Mouse (Mus musculus): ENCODE measurements around the gene Dolpp1.

Gene Dolpp1

DNA sequence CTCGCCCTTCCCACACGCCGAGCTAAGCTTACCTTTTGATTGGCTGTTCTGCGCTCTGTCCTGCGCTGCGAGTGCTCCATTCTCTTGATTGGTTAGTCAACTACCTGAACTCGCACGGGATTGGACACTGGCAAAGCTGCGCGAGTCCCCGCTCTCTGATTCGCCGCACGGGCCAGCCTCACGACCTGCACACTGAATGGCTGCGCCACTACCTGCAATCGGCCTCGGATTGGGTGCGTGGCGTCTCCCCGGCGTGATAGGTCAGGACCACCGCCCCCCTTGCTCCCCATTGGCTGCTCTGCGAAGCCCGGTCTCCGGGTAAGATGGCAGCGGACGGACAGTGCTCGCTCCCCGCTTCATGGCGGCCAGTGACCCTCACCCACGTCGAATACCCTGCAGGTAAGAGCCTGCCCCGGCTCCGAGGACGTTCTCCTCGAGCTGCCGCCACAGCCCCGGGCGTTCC lies at the start of gene Dolpp1:
TSS of gene Dolpp1 (plus strand) at position 141 of the 463 bp plus-strand sequence.
- no peak for DNase-seq (ENCODE audit: extremely low read depth, low read depth, low spot score)

DNA sequence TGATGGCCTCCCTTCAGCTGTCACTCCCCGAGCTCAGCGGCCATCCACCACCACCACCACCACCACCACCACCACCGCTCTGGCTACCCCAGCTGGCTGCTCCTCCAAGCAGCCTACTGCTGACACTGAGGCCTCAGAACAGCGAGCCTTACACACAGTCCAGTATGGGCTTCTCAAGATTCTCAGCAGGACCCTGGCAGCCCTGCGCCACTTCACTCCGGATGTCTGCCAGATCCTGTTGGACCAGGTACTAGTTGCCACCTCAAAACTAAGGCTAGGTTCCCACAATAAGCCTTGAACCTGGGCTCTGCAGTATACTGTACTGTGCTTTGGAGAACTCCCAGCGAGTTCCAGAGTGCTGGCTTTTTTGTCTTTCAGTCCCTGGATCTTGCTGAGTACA lies 49.5 kb upstream of the Dolpp1 start:
- no peak for DNase-seq (ENCODE audit: extremely low read depth, low read depth, low spot score)

DNA sequence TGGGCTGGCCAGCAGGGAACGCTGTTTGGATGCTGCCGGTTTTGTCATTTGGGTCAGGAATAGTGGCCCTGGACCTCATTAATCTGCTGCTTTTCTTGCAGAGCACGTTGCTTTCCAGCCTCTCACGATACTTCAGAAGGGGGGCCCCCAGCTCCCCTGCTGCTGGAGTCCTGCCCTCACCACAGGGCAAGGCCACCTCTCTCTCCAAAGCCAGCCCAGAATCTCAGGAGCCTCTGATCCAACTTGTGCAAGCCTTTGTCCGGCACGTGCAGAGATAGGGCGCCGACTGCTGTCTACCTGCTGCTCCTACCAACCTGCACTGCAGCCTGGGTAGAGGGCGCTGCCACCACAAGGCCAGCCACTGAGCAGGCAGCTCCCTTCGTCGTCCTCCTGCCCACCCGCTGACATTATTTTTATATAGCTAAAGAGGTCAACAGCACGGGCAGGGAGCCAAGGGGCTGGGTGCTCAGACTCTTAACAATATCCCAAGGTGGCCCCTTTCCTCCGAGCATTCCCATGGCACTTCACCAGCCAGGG lies 48.4 kb upstream of the Dolpp1 start:
- no peak for DNase-seq (ENCODE audit: extremely low read depth, low read depth, low spot score)

DNA sequence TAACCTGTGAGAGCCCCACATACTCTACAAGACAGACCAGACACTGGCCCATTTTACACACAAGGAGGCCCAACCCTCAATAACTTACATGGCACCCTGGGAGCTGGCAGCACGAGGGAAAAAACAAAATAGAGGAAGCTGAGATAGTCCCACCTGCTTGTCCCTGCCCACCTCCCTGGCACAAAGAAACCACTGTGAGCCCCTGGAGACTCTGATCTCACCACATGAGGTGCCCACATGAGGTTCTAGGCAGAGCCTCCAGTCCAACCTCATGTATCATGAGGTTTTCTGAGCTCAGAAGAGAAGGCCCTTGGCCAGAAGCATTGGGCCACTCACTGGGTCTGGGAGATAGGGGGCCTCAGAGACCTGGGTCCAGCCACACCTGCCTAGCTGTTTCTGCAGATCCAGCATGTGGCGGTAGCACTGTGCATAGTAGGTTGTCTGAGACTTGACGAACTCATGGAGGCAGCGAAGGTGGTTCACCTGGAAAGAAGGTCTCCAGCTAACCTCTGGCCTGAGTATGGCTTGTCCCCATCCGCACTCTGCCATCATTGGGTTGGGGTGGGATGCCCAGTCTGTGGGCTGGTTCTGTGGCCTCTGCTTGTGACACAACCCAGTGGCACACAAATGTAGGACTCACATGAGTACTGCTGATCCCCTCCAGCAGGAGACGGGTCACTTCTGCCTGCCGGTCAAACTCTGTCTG lies 45.9 kb upstream of the Dolpp1 start:
- DNase-seq (ENCODE audit: extremely low read depth, low read depth, low spot score): no peak

DNA sequence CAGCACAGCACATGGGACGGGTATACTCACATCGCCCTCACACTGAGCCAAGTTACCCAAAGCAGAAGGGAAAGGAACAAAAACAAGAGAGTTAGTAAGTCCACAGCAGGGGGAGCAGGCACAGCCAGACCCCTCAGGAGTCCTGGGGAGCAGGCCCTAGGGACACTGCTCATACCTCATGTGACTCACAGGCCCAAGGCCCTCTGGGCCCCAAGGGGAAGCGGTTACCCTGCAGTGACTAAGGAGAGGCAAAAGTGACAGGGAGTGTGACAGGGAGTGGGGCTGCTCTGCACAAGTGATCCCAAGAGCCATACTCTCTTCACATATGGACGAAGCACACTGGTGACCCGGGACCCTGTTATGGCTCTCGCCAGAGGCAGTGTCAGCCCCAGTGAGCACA lies 42.9 kb upstream of the Dolpp1 start:
- no peak for DNase-seq (ENCODE audit: extremely low read depth, low read depth, low spot score)

DNA sequence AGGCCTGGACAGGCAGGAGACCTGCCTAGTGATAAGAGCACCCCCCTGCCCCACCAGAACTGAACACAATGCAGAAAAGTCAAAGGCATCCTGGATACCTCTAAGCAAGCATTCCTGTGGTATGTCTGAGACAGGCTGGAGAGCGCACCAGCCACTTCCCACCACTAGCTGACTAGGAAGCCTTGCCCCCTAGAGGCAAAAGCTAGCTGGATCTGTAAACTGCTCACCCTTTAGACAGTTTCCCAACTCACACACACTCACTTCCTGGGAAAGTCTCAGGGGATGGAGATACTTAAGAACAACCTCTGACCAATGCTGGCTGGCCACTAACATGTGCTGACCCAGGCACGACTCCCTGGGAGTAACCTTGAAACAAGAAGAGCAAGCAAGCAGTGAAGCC lies 40.9 kb upstream of the Dolpp1 start:
- no peak for DNase-seq (ENCODE audit: extremely low read depth, low read depth, low spot score)

DNA sequence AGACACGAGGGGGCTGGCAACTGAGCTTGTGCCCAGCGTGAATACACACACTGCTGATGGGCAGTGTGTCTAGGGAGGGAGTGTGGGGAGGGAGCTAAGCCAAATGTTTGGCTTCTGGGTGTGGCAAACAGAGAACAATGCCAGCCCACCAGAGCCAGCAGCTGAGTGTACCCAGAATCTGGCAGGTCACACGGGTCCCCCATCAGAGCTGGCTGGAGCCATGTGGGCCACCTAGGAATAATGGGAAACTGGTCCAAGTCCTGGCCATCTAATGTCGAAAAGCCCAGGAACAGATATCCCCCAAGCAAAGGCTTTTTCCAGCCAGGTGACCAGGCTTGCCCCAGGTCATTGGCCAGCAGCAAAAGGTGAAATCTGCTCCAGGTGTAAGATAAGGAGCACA lies 36.2 kb upstream of the Dolpp1 start:
- no peak for DNase-seq (ENCODE audit: extremely low read depth, low read depth, low spot score)

DNA sequence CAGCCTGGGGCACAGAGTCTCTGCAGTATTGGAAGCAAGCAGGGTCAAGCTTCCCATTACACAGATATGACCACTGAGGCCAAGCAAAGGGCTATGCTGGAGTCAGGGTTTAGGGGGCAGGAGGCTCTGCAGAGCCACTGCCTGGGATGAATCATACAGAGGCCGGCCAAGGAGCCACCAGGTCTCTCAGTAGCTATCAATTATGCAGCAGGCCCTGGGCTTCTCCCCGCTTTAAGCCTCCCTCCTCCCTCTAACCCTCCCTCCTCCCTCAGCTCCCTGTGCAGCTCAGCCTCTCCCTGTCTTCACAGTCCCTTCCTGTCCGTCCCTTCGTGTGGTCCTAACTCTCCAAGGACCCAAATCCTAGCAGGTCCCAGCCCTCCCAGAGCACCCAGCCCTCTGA lies 35.8 kb upstream of the Dolpp1 start:
- no peak for DNase-seq (ENCODE audit: extremely low read depth, low read depth, low spot score)

DNA sequence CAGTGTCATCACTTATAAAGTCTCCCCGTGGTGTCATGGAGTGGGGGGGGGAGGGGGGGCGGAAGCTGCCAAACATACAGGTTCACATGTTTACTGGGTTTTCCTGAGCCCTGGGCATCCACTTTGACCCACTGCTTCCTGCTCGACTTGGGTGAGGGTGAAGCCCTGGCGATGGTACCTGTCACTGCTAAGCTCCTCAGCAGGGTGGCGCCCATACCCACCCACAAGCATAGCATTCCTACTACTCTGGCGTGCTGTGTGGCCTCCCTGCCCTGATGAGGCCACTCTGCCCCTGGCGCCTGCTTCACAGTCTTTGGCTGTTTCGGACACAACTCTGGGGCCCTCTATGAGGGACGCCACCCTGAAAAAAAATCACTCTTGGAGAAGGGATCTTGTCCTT lies 35.1 kb upstream of the Dolpp1 start:
- DNase-seq (ENCODE audit: extremely low read depth, low read depth, low spot score): no peak

DNA sequence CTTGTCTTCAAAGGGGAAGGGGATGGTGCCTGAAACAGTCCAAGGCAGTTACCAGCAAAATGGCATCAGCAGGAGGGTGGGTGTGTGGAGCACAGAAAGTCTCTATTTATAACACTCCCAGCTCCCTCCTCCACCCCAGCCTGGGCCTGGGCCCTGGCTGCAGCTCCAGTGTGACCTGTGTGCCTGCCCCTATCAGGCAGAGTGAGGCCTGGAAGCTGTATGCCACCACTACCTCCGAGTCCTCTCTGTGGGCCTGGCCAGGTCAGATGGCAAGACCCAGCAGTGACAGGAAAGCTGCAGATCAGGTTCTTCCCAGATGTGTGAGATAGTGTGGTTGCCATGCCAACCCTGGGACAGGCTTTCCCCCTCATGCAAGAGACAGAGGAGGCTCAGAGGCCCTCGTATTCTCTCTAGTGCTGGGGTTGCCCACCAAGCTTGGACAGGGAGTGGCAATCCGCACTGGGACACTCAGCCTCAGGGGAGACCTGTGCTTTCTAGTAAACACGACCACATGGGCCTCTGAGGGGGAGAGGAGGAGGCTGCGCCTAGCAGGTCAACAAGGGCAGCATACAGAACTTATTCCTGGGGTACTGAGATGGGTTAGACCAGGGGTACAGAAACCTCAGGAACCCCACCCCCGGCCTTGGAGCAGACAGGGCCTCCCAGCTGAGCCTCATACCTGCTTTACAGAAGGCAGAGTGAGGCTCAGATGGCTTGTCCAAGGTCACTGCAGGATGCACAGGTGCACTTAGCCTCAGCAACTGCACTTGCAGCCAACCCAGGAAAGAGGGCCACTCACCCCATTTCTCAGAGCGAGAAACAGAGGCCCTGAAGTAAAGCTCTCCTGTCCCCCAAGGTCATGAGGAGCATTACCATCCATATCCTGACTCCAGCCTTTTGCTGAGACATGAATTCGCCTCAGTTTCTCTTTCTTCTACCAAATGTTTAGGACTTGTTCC lies 34.2 kb upstream of the Dolpp1 start:
- DNase-seq (ENCODE audit: extremely low read depth, low read depth, low spot score): no peak

DNA sequence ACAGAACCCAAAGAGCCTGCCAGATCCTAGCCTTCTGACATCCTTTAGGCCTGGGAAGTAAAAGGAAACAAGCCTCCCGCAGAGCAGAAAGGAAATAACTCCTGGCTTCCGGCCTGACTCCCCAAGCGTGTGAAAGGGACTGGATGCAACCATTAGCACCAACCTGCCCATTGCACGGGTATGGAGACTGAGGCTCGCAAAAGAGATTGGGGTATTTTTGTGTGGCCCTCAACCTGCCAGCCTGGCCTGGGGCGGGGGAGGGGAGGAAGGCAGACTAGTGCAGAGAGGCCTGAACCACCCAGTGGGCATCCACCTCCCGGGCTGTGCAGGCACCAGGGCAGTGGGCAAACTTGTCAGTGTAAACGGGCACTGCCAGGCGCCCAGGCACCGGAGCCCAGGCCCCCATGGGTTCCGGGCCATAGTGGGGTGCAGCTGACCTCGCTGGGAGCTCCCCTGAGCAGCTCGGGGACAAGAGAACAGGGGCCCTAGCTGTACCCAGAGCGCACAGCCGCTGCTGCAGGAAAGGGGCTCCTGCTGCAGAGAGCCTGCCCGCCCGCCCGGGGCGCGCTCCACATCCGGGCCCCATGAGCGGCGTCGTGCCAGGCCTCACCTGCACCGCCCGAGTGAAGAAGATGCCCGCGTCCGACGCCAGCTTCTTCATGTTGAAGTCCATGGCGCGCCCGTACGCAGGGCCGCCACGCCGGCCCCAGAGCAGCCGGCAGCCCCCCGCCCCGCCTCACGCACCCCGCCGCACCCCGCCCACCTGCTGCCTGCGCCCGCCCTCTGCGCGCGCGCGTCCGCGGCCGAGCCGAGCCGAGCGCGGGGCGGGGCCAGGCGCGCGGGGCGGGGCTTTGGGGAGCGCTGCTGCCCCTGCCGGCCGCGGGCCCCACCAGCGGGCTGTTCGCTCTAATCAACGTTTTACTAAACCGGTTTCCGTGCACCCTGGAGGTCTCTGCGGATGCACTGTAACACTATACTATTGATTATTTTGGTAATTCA lies 33.2 kb upstream of the Dolpp1 start, which contains the start of gene Sh3glb2:
TSS of gene Sh3glb2 (minus strand) at position 805 of the 999 bp plus-strand sequence.
- DNase-seq (ENCODE audit: extremely low read depth, low read depth, low spot score): no peak

DNA sequence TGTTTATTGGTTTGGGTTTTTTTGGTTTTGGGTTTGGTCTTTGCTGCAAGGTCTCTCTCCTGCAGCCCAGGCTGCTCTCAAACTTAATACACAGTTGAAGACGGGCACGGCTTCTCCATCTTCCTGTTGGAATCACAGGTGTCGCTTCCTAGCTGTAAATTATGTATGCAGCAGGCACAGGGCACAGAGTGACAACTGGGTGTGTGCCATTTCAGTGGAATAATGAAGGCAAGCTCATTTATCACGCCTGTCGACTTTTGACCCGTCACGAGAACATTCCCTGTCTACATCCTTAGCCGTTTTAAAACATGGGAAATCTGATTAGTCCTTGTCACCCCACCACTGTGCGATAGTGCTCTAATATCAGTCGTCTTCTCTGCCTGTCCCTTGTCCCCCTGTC lies 31.4 kb upstream of the Dolpp1 start:
- no peak for DNase-seq (ENCODE audit: extremely low read depth, low read depth, low spot score)

DNA sequence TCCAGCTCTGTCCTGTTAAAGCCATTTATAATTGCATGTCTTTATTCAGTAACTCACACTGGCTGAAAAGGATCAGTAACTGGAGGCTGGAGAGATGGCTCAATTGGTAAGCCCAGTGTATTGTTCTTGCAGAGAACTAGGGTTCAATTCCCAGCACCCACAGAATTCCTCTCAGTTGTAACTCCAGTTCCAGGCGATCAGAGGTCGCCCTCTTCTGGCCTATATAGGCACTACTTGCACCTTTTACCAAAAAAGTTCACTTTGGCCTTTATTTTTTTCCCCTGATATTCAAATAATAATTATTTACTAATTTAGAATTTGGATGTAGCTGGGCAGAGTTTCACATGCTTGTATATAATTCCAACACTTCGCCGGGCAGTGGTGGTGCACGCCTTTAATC lies 29.2 kb upstream of the Dolpp1 start:
- DNase-seq (ENCODE audit: extremely low read depth, low read depth, low spot score): no peak

DNA sequence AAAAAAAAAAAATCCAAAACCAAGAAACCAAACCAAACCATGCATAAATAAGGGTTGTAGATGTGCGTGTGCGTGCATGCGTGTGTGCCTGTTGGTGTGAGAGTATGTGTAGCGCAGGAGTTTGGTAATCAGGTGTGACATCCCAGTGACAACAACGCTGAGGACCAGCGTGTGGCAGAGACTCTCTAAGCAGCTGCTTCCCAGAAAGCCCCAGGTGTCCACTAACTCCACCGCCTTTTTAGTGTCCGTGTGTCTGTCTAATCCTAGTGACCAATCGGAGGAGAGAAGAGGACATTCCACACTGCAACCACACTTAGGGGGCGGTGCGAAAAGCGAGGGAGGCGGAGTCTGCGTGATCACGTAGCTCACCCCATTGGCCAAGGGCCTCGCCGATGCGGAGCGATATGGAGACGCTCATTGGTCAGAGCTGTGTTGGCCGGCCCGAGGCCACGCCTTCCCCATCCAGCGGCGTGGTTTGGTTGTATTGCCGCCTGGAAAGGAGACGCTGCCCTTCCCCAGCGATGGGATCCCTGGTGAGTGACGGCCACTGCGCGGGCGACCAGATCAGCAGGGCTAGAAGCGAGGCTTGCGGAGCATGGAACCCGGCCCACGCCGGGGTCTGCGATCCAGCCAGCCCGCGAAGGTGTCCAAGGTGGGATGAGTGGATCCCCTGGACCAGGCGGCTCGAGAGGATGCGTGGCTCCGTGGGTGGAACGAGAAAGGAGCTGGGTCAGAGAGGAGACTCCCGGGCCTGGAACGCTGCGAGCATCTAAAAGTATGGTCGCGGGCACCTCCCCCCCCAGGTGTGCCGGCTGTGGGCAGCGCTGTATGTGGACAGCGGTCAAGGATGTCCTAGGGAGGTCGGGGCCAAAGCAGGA lies 28.0 kb upstream of the Dolpp1 start, which contains the start of gene Miga2:
TSS of gene Miga2 (plus strand) at position 461 of the 878 bp plus-strand sequence.
- DNase-seq (ENCODE audit: extremely low read depth, low read depth, low spot score): peak; percentile 89

DNA sequence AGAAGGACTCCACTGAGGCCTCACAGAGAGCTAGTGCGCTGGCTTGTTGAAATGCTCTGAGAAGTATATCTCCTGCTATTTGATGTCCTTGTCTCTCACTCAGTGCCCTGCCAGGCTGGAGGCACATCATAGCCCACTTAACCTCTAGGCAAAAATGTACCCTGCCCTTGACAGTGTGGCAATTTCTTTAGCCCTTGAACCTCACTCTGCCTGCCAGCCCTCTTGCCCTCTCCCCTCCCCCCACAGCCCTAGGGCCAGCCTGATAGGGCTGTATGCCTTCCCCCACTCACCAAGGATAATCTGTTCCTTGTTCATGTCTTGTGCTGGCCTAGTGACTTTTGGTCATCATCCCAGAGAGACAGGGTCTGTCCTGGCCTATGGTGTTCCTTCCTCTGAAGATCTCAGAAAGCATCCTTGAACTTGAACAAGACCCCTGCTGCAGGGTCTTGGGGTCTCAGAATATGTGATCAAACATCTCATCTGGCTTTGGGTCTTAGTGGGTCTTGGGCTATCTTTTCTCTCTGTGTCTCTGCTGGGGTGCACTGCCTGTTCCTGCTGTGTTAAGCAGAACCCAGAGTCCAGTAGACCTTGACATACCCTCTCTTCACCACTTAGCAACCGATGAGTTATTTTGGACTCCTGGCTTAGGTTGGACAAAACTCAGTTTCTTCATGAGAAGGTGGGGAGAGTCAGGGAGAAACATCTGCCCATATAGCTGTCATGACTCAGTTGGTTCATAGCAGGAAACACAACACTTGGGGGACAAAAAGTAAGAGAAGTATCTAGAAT lies 26.6 kb upstream of the Dolpp1 start:
- DNase-seq (ENCODE audit: extremely low read depth, low read depth, low spot score): no peak

DNA sequence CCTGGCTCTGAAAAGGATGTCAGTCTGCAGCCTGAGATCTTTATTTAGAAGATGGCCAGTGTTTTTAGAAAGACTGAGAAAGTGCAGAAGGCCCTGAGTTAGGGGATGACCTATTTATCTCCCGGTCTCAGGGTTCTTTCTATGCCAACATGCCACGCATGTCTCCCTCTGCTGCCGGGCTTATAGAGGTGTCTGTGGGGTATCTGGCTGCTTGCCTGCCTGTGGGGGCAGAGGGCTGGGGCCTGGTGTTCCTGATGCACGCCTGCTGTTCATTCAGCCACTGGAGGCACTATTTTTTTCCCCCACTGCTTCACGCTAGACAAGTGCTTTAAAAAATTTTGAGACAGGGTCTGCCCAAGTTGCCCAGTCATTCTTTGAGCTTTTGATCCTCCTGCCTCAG lies 25.9 kb upstream of the Dolpp1 start:
- no peak for DNase-seq (ENCODE audit: extremely low read depth, low read depth, low spot score)

DNA sequence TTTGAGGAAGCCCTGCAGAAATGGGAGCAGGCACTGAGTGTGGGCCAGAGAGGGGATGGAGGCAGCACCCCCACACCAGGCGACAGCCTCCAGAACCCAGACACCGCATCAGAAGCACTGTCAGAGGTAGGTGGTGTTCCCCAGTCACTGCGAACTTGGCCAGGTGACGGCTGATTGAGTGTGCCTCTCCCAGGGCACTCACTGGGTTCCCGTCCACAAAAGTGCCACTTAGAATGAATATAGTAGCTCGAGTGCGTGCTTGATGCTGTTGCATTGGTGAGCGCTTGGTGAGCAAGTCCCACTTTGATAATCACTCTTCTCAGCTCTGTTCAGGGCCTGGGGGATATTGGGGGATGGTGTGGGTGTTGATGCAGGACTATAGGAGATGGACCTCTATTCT lies 20.5 kb upstream of the Dolpp1 start:
- no peak for DNase-seq (ENCODE audit: extremely low read depth, low read depth, low spot score)

DNA sequence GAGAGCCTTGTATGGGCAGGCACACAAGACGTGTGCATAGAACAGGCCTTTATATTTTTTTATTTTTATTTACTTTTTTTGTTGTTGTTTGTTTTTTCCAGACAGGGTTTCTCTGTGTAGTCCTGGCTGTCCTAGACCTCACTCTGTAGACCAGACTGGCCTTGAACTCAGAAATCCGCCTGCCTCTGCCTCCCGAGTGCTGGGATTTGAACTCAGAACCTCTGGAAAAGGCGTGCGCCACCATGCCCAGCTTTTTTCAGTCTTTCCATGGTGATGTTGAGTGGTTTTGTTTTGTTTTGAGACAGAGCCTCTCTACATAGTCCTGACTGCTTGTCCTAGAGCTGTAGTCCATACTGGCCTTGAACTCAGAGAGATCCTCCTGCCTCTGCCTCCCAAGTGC lies 19.3 kb upstream of the Dolpp1 start:
- no peak for DNase-seq (ENCODE audit: extremely low read depth, low read depth, low spot score)

DNA sequence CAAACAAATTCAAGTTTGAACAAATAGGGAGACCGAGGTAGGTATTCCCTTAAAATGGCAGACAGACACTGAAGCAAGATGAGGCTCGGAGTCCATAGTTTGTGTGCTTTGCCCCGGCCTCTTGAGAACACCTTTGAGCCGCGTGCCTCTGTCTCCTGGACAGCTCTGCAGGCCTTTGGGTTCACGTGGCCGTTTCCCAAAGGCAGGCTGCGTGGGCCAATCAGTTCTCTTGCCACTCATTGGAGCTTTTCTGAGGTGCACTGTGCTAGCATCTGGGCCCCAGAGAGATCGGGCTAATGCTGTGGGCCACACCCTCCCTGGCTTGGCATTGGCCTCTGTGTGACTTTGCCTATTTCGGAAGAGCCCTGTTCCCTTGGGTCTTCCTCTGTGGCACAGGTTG lies 16.2 kb upstream of the Dolpp1 start:
- no peak for DNase-seq (ENCODE audit: extremely low read depth, low read depth, low spot score)
